Mouse (Mus musculus): ENCODE data around the gene Gm20388. TPM values are rescaled to one million over a fixed set of nuclear protein-coding genes. Genes with fewer than 3 reads are reported as not detected.

Gm20388 gene
- total RNA-seq, 2 experiments from 2014 or later: 4.0 TPM; not detected in 1

DNA sequence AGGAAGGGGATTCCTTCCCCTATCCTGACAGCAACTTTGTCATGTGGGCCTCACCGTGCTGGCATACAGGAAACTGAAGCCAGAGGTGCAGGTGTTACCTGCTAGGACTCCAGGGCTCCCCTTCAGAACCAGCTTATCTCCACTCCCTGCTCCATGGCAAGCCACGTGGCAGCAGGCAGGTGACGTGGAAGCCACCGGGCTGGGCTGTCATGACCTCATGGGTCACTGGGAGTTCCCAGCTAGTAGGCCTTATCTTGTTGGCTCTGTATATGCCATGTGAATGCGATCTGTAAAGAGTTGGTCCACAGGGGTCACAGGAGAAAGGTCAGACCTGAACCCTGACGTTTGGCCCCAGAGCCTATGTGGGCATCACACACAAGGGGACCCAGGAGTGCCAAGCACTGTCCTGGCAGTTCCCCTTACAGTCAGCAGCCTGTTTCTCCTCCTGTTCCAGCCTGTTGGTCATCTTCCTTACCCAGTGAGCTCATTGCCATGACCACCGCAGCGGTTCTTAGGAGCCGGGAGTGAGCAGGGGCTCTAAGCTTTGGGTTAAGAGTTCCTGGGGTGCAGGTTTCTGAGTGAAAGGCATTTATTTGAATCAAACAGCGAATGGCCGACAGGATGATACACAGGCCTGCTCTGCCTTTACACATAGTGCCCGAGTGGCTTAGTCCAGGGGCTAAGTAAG lies 2419.9 kb downstream of the Gm20388 start:
- DNase-seq: no peak

DNA sequence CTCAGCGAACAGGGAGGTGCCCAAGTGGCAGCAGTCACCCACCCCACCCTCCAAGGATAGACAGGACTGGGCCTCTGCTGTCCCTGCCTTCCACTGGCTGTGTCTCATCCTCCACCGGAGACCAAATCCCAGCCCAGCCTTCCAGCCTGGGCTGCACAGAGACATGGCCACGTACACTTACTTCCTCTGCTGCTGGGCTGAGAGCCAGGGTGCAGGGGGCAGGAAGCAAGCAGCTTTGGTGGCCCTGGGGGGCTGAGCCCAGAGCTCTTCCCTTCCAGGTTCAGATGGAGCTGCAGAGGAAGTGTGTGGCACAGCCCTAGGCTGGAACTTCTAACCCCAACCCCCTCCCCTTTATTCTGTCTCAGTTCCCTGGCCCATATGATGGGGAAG lies 2420.5 kb downstream of the Gm20388 start:
- DNase-seq: peak; percentile 61 to 86

GRCm38 (mm10) chr8:122332753-122333506 lies 2422.3 kb downstream of the Gm20388 start:
- DNase-seq: peak; percentile 86 to 93

- DNase-seq: no peak
Measured at GRCm38 (mm10) chr8:122333531-122333930, 2422.9 kb downstream of the Gm20388 start.

DNA sequence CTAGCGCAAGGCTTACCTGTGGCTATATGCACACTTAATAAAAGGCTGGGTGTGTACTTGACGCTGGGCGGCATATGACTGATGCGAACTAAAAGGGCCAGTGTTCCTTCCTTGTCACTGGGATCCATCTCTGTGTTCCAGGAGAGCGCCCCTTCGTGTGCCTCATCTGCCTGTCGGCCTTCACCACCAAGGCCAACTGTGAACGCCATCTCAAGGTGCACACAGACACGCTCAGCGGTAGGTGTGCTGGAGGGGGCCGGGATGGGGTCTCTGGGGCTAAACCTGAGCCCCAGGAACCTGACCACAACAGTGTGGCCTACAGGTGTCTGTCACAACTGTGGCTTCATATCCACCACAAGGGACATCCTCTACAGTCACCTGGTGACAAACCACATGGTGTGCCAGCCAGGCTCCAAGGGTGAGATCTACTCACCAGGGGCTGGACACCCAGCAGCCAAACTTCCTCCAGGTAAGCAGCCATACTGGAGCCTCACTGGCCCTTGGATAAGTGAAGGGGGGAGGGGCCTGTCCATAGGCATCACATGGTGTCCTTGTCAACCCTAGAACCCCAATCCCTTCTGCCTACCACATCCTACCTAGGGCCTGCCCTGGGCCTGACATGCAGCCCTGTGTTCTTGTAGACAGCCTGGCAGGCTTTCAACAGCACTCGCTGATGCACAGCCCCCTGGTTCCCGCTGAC lies 2424.3 kb downstream of the Gm20388 start:
- no peak for DNase-seq

- no peak for DNase-seq
Measured at GRCm38 (mm10) chr8:122335638-122336250, 2425.1 kb downstream of the Gm20388 start.

GRCm38 (mm10) chr8:122336251-122336910 lies 2425.7 kb downstream of the Gm20388 start:
- no peak for DNase-seq

GRCm38 (mm10) chr8:122338852-122339251 lies 2428.2 kb downstream of the Gm20388 start:
- DNase-seq: no peak

DNA sequence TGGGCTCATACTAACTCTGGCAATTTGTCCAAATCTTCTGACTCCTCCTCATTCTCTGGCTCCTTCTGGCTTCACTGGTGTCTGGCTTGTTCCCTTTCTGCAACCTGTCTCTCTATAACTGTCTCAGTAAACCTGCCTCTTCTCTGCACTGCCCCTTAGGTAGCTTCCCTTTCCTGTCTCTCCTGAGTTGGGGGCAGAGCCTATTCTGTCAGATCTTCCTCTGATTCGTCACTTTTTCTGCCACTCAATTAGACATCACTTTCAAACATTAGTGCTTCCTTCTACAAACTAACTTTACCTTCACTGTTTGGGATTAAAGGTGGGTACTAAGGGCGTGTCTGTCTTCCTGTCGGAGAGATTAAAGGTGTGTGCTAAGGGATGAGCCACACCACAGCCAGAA lies 2430.1 kb downstream of the Gm20388 start:
- no peak for DNase-seq

DNA sequence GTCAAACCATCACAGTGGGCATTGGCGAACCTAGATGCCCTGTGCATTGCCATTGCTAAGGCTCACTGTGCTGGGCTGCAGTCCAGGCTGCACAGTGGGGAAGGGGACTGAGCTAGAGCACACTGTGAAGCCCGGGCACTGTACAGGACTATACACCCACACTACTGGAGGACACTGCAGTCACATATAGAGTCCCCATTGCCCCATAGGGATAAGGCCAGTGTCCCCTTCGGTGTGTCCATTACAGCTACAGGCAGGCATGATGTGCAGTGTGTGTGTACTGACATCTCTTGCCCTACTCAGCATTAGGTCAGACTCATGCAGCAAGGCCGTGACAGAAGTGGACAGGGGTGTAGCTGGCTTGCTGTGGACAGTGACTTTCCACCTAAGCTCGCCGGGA lies 2431.1 kb downstream of the Gm20388 start:
- no peak for DNase-seq

- DNase-seq: no peak
Measured at GRCm38 (mm10) chr8:122342362-122342761, 2431.7 kb downstream of the Gm20388 start.

DNA sequence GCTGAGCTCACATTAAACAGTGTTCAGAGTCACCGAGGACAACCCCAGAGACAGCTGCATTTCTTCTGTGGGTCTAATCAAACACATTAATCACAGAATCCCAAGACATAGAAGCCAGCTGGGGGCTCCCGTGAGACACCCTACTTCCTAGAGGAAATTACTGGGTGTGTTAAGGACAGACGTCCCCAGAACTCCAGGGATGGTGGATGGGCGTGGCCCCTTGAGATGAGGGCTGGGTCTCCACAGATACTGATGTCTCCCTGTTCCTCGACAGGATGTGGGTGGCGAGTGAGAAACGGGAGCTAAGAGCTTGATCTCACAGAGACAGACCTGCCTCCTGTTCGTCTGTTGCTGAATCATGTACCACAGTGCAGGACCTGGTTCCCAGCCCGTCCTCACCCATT lies 2432.2 kb downstream of the Gm20388 start:
- peak; percentile 61 to 79 for DNase-seq

DNA sequence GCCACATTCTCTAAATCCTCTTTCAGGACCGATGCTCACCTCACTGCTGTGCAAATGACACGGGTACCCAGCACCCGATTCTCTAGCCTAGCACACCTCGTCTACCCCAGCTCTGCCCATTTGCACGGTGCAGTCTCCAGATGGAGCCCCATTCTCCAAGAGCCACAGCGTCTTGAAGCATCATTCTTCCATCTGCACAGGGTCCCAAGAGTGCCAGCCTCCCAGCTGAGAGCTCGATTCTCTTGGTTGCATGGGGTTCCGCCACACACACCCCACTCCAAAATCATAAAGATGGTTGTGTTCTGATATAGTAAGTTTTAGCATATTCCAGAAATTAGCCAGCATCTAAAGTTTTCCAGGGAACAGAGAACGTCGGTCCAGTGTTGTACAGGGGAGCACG lies 2432.7 kb downstream of the Gm20388 start:
- no peak for DNase-seq

- peak; percentile 54 to 62 for DNase-seq
Measured at GRCm38 (mm10) chr8:122343758-122344157, 2433.1 kb downstream of the Gm20388 start.

GRCm38 (mm10) chr8:122344219-122344618 lies 2433.6 kb downstream of the Gm20388 start:
- DNase-seq: no peak

DNA sequence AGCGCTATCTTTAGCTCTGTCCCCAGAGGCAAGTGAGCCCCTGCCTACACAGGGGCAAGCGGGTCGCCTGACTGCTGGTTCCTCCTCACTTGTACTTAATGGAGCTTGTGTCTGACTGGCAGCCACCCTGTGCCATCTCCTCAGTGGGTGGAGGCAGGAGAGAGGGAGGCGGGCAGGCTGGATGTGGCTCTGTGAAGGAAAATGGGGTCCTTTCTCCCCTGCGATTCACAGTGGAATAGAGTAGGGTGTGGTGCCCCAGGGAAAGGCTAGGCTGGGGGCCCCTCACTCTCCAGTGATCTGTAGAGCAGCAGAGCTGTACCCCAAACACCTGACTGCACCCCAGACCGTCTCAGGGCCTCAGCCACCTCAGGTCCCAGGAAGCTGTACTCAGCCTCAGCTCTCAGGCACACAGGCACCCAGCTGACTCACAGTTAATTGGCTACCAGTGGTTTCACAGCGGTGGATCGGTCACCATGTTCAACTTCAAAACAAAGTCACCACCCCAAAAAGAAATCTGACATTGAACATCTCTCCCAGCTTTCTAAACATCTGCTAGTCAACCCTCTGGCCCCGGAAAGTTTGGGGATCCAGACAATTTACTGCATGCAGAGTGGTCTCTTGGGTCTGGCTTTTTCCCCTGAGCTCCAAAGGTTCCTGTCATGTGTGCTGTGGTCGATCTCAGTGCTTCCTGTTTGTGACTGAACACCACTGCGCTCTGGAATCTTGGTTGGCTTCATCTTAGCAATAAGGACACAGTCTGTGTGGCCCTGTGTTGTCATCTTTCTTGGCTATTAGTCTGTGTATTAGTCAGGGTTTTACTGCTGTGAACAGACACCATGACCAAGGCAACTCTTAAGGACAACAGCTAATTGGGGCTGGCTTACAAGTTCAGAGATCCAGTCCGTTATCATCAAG lies 2434.8 kb downstream of the Gm20388 start:
- DNase-seq: no peak

GRCm38 (mm10) chr8:122347811-122348552 lies 2437.3 kb downstream of the Gm20388 start:
- DNase-seq: peak; percentile 64 to 66

- DNase-seq: no peak
Measured at GRCm38 (mm10) chr8:122349357-122350297, 2439.0 kb downstream of the Gm20388 start.
